Mouse (Mus musculus): ENCODE results near the gene Brd4.

Gene Brd4

GRCm38 (mm10) chr17:32281126-32281525, 3.4 kb downstream of the Brd4 start:
- in situ Hi-C loops (cut with MseI, MboI): no loop called here

GRCm38 (mm10) chr17:32280575-32280974, 3.9 kb downstream of the Brd4 start:
- in situ Hi-C loops (cut with MseI, MboI): no loop called here

GRCm38 (mm10) chr17:32277201-32277600, 7.3 kb downstream of the Brd4 start:
- in situ Hi-C loops (cut with MseI, MboI): no loop called here

GRCm38 (mm10) chr17:32275568-32275967, 9.0 kb downstream of the Brd4 start:
- in situ Hi-C loops (cut with MseI, MboI): no loop called here

- in situ Hi-C loops (cut with MseI, MboI): no loop called here
These were observed 15.4 kb downstream of the Brd4 start for GRCm38 (mm10) chr17:32269151-32269550.

GRCm38 (mm10) chr17:32268540-32268960, 16.0 kb downstream of the Brd4 start:
- in situ Hi-C loops (cut with MseI, MboI): no loop called here

GRCm38 (mm10) chr17:32268096-32268495, 16.4 kb downstream of the Brd4 start:
- in situ Hi-C loops (cut with MseI, MboI): no loop called here

- in situ Hi-C loops (cut with MseI, MboI): no loop called here
These were observed 16.9 kb downstream of the Brd4 start for GRCm38 (mm10) chr17:32267617-32268016.

GRCm38 (mm10) chr17:32263672-32264071, 20.9 kb downstream of the Brd4 start:
- in situ Hi-C loops (cut with MseI, MboI): no loop called here

GRCm38 (mm10) chr17:32262831-32263559, 21.5 kb downstream of the Brd4 start:
- in situ Hi-C loops (cut with MseI, MboI): no loop called here

GRCm38 (mm10) chr17:32258869-32259268, 25.7 kb downstream of the Brd4 start:
- in situ Hi-C loops (cut with MseI, MboI): no loop called here

- in situ Hi-C loops (cut with MseI, MboI): no loop called here
These were observed 26.6 kb downstream of the Brd4 start for GRCm38 (mm10) chr17:32257944-32258343.

- in situ Hi-C loops (cut with MseI, MboI): no loop called here
These were observed 27.1 kb downstream of the Brd4 start for GRCm38 (mm10) chr17:32257452-32257851.

- in situ Hi-C loops (cut with MseI, MboI): no loop called here
These were observed 27.6 kb downstream of the Brd4 start for GRCm38 (mm10) chr17:32256896-32257295.

- in situ Hi-C loops (cut with MseI, MboI): no loop called here
These were observed 31.3 kb downstream of the Brd4 start for GRCm38 (mm10) chr17:32253261-32253660.

- in situ Hi-C loops (cut with MseI, MboI): no loop called here
These were observed 32.6 kb downstream of the Brd4 start for GRCm38 (mm10) chr17:32251827-32252470.

GRCm38 (mm10) chr17:32250066-32250465, 34.5 kb downstream of the Brd4 start:
- in situ Hi-C loops (cut with MseI, MboI): no loop called here

GRCm38 (mm10) chr17:32248192-32248591, 36.3 kb downstream of the Brd4 start:
- in situ Hi-C loops (cut with MseI, MboI): no loop called here

- in situ Hi-C loops (cut with MseI, MboI): no loop called here
These were observed 36.9 kb downstream of the Brd4 start for GRCm38 (mm10) chr17:32247616-32248015.

GRCm38 (mm10) chr17:32246117-32246516, 38.4 kb downstream of the Brd4 start:
- in situ Hi-C loops (cut with MseI, MboI): no loop called here

GRCm38 (mm10) chr17:32240881-32241531, 43.5 kb downstream of the Brd4 start:
- in situ Hi-C loops (cut with MseI, MboI): no loop called here

- in situ Hi-C loops (cut with MseI, MboI): no loop called here
These were observed 45.9 kb downstream of the Brd4 start for GRCm38 (mm10) chr17:32238589-32238988.

All from mouse trophoblast stem cell (cell line).